Mouse (Mus musculus): ENCODE measurements around the gene Tada2b.

Tada2b gene

GRCm38 (mm10) chr5:36493919-36494318, 9.8 kb upstream of the Tada2b start:
- Histone ChIP-seq H3K27me3 (ENCODE audit: insufficient read depth, low read length) (no peaks in the 10 kb centered on the region), H3K9me3 (ENCODE audit: low read length) (no peaks in the 10 kb centered on the region), H3K4me3 (replicated peaks; ENCODE audit: low read length) (no peak overlapping the region), H3K4me1 (replicated peaks; ENCODE audit: low read depth, low read length) (0 out of 2 replicates have a peak, but pooled peaks cover 8% of the 10 kb centered on the region), H3K36me3 (ENCODE audit: insufficient read depth, low read length) (peaks cover 70% of the 10 kb centered on the region)
- TF ChIP-seq POU5F1 (IDR thresholded peaks at IDR 0.05; ENCODE audit: borderline replicate concordance, low read length) (no peak), CTCF (conservative IDR thresholded peaks at IDR 0.05; ENCODE audit: low read length) (no peak), NANOG (IDR thresholded peaks at IDR 0.05; ENCODE audit: borderline replicate concordance, low read length) (no peak)

GRCm38 (mm10) chr5:36489225-36489624, 5.1 kb upstream of the Tada2b start:
- Histone ChIP-seq H3K4me3 (replicated peaks; ENCODE audit: low read length) (no peak overlapping the region), H3K27me3 (ENCODE audit: insufficient read depth, low read length) (peaks cover 27% of the 10 kb centered on the region), H3K9me3 (ENCODE audit: low read length) (no peaks in the 10 kb centered on the region), H3K4me1 (replicated peaks; ENCODE audit: low read depth, low read length) (peaks cover 22% of the 10 kb centered on the region), H3K36me3 (ENCODE audit: insufficient read depth, low read length) (peaks cover 36% of the 10 kb centered on the region)
- TF ChIP-seq NANOG (IDR thresholded peaks at IDR 0.05; ENCODE audit: borderline replicate concordance, low read length) (no peak), CTCF (conservative IDR thresholded peaks at IDR 0.05; ENCODE audit: low read length) (no peak), POU5F1 (IDR thresholded peaks at IDR 0.05; ENCODE audit: borderline replicate concordance, low read length) (no peak)

- H3K4me1 ChIP-seq (replicated peaks; ENCODE audit: low read depth, low read length), result peaks cover 36% of the 10 kb centered on the region
- H3K36me3 ChIP-seq (ENCODE audit: insufficient read depth, low read length), result peaks cover 15% of the 10 kb centered on the region
- H3K27me3 ChIP-seq (ENCODE audit: insufficient read depth, low read length), result peaks cover 27% of the 10 kb centered on the region
- no peaks in the 10 kb centered on the region for H3K9me3 ChIP-seq (ENCODE audit: low read length)
- H3K4me3 ChIP-seq (replicated peaks; ENCODE audit: low read length), result peak overlapping the region; percentile 88
- TF ChIP-seq POU5F1 (IDR thresholded peaks at IDR 0.05; ENCODE audit: borderline replicate concordance, low read length) (no peak), CTCF (conservative IDR thresholded peaks at IDR 0.05; ENCODE audit: low read length) (no peak), NANOG (IDR thresholded peaks at IDR 0.05; ENCODE audit: borderline replicate concordance, low read length) (no peak)
These were observed 1.2 kb upstream of the Tada2b start for GRCm38 (mm10) chr5:36485306-36485705.

GRCm38 (mm10) chr5:36483203-36484101, 633 bp downstream of the Tada2b start:
- Histone ChIP-seq H3K4me3 (replicated peaks; ENCODE audit: low read length) (peak overlapping the region; percentile 97), H3K27me3 (ENCODE audit: insufficient read depth, low read length) (peaks cover 27% of the 10 kb centered on the region), H3K9me3 (ENCODE audit: low read length) (no peaks in the 10 kb centered on the region), H3K4me1 (replicated peaks; ENCODE audit: low read depth, low read length) (peaks cover 45% of the 10 kb centered on the region), H3K36me3 (ENCODE audit: insufficient read depth, low read length) (peaks cover 19% of the 10 kb centered on the region)
- no peak for TF ChIP-seq POU5F1 (IDR thresholded peaks at IDR 0.05; ENCODE audit: borderline replicate concordance, low read length)
- no peak for TF ChIP-seq CTCF (conservative IDR thresholded peaks at IDR 0.05; ENCODE audit: low read length)
- TF ChIP-seq NANOG (IDR thresholded peaks at IDR 0.05; ENCODE audit: borderline replicate concordance, low read length), result no peak

- Histone ChIP-seq H3K9me3 (ENCODE audit: low read length) (no peaks in the 10 kb centered on the region), H3K36me3 (ENCODE audit: insufficient read depth, low read length) (peaks cover 42% of the 10 kb centered on the region), H3K4me1 (replicated peaks; ENCODE audit: low read depth, low read length) (peaks cover 53% of the 10 kb centered on the region), H3K27me3 (ENCODE audit: insufficient read depth, low read length) (peaks cover 16% of the 10 kb centered on the region), H3K4me3 (replicated peaks; ENCODE audit: low read length) (no peak overlapping the region)
- TF ChIP-seq POU5F1 (IDR thresholded peaks at IDR 0.05; ENCODE audit: borderline replicate concordance, low read length) (no peak), NANOG (IDR thresholded peaks at IDR 0.05; ENCODE audit: borderline replicate concordance, low read length) (no peak), CTCF (conservative IDR thresholded peaks at IDR 0.05; ENCODE audit: low read length) (no peak)
These were observed 3.0 kb downstream of the Tada2b start for GRCm38 (mm10) chr5:36481114-36481513.

GRCm38 (mm10) chr5:36480398-36480797, 3.7 kb downstream of the Tada2b start:
- Histone ChIP-seq H3K4me3 (replicated peaks; ENCODE audit: low read length) (no peak overlapping the region), H3K4me1 (replicated peaks; ENCODE audit: low read depth, low read length) (peaks cover 47% of the 10 kb centered on the region), H3K9me3 (ENCODE audit: low read length) (no peaks in the 10 kb centered on the region), H3K36me3 (ENCODE audit: insufficient read depth, low read length) (peaks cover 49% of the 10 kb centered on the region), H3K27me3 (ENCODE audit: insufficient read depth, low read length) (peaks cover 9% of the 10 kb centered on the region)
- TF ChIP-seq POU5F1 (IDR thresholded peaks at IDR 0.05; ENCODE audit: borderline replicate concordance, low read length), result no peak
- no peak for TF ChIP-seq CTCF (conservative IDR thresholded peaks at IDR 0.05; ENCODE audit: low read length)
- TF ChIP-seq NANOG (IDR thresholded peaks at IDR 0.05; ENCODE audit: borderline replicate concordance, low read length), result no peak

GRCm38 (mm10) chr5:36479735-36480134, 4.3 kb downstream of the Tada2b start:
- TF ChIP-seq NANOG (IDR thresholded peaks at IDR 0.05; ENCODE audit: borderline replicate concordance, low read length) (no peak), CTCF (conservative IDR thresholded peaks at IDR 0.05; ENCODE audit: low read length) (no peak), POU5F1 (IDR thresholded peaks at IDR 0.05; ENCODE audit: borderline replicate concordance, low read length) (no peak)
- Histone ChIP-seq H3K27me3 (ENCODE audit: insufficient read depth, low read length) (peaks cover 3% of the 10 kb centered on the region), H3K4me1 (replicated peaks; ENCODE audit: low read depth, low read length) (peaks cover 45% of the 10 kb centered on the region), H3K36me3 (ENCODE audit: insufficient read depth, low read length) (peaks cover 53% of the 10 kb centered on the region), H3K9me3 (ENCODE audit: low read length) (no peaks in the 10 kb centered on the region), H3K4me3 (replicated peaks; ENCODE audit: low read length) (no peak overlapping the region)

GRCm38 (mm10) chr5:36478540-36479420, 5.3 kb downstream of the Tada2b start:
- Histone ChIP-seq H3K4me3 (replicated peaks; ENCODE audit: low read length) (no peak overlapping the region), H3K36me3 (ENCODE audit: insufficient read depth, low read length) (peaks cover 59% of the 10 kb centered on the region), H3K9me3 (ENCODE audit: low read length) (no peaks in the 10 kb centered on the region), H3K27me3 (ENCODE audit: insufficient read depth, low read length) (no peaks in the 10 kb centered on the region), H3K4me1 (replicated peaks; ENCODE audit: low read depth, low read length) (peaks cover 43% of the 10 kb centered on the region)
- TF ChIP-seq CTCF (conservative IDR thresholded peaks at IDR 0.05; ENCODE audit: low read length) (no peak), POU5F1 (IDR thresholded peaks at IDR 0.05; ENCODE audit: borderline replicate concordance, low read length) (no peak), NANOG (IDR thresholded peaks at IDR 0.05; ENCODE audit: borderline replicate concordance, low read length) (no peak)

Measured in E14TG2a.4 (cell line).